Mouse (Mus musculus): ENCODE measurements around the gene Btn2a2.
A peak's percentile ranks its signal among the peaks of the same experiment; 100 is the strongest.

The Btn2a2 gene

DNA sequence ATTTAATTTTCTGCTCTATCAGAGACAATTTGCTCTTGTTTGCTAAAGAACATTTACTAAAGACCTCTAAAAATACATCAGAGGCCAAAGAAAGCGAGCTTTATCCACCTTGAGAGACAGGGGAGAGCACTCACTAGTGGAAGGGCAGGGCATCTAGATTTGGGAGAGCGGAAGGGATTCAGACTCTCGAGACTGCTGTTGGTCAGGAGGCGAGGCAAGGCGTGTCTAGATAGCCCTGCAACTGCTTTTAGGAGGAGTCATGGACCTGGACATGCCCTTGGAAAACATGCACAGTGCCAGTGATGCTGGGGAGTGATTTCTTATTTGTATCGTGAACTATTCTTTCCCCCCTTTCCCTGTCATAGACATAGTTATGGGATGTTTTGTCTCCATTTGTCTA is 6.9 kb upstream of the Btn2a2 start:
- DNase-seq: no peak

GRCm38 (mm10) chr13:23491990-23492389 is 3.3 kb upstream of the Btn2a2 start:
- DNase-seq: no peak

DNA sequence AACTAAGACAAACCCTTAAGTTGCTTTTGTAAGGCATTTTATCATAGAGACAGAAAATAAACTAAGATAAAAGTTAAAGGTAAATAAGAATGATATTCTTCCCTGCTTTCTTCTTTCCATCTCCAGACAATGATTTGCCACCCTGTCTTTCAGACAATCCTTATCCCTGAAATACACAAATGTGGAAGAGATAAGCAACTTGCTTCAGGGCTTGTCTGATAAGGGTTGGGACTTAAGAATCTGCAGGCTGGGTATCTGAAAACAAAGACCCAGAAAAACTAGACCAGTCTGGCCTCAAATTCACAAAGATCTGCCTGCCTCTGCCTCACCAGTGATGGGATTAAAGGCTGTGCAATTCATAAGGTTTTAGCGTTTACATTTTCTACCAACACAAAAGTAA is 2.6 kb upstream of the Btn2a2 start:
- DNase-seq: no peak

GRCm38 (mm10) chr13:23490863-23491262 is 2.2 kb upstream of the Btn2a2 start:
- DNase-seq: no peak

GRCm38 (mm10) chr13:23485271-23485670 is 3.4 kb downstream of the Btn2a2 start:
- DNase-seq: peak; percentile 63

DNA sequence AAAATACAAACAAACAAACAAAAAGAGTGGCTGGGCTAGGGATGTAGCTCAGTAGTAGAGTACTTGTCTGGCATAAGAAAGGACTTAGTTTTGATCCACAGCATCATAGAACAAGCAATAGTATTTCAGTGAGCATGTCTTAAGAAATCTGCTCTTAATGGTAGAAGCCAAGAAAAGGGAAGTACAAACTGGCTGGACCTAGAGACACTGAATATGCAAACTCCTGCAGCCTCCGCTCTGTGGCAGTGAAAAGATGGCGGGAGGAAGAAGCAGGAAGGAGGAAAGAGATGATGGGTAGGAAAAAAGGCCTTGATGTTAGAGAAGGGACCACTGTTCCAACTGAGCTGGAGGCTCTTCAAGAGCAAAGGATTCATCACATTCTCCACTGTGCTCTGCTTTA is 5.5 kb downstream of the Btn2a2 start:
- peak; percentile 46 for DNase-seq

GRCm38 (mm10) chr13:23475658-23476057 is 13.0 kb downstream of the Btn2a2 start:
- peak; percentile 84 for DNase-seq

GRCm38 (mm10) chr13:23466911-23467310 is 21.7 kb downstream of the Btn2a2 start:
- peak; percentile 94 for DNase-seq

DNA sequence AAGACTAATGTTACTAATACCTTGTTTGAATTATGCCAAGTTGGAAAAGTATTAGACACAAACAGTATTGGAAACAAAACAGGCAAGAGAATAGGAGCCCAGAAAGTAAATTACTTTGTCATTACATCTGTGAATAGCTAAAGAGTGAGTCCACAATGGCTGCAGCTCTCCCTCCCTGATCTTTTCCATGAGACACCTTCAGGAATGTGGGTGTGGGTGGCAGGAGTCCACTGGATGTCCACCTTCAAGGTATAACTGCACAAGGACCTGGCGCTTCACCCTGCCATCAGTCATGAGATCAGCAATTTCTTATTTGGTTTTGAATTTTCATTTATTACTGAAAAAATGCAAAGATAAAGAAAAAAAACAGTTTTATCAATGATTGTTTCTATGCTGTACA is 22.4 kb downstream of the Btn2a2 start:
- peak; percentile 59 for DNase-seq

GRCm38 (mm10) chr13:23465600-23466109 is 23.0 kb downstream of the Btn2a2 start, which contains the start of gene Btn1a1:
Gene Btn1a1, minus strand, starts transcription at chr13:23465901.
- DNase-seq: peak; percentile 55

DNA sequence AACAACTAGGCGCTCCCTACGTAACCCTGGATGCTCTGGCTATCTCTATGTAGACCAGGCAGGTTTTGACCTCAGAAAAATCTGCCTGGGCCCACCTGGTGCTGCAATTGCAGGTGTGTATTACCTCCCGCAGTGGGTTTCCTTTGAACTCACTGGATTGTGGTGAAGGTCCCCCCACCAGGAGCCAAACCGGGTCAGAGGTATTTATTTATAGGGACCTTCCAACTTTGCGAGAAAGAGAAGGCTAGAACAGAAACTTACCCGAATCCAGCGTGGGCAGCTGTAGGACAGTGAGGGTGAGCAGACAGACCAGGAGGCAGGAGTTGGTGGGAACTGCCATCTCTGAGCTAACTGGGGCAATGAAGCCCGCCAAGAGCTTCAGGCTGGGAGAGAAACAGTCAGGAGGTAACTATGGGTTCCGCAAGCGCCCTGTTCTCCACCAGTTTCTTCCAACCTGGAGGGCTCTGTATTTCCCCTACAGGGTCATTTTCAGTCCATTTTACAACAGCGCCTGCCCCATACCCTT is 23.8 kb downstream of the Btn2a2 start:
- DNase-seq: peak; percentile 82

DNA sequence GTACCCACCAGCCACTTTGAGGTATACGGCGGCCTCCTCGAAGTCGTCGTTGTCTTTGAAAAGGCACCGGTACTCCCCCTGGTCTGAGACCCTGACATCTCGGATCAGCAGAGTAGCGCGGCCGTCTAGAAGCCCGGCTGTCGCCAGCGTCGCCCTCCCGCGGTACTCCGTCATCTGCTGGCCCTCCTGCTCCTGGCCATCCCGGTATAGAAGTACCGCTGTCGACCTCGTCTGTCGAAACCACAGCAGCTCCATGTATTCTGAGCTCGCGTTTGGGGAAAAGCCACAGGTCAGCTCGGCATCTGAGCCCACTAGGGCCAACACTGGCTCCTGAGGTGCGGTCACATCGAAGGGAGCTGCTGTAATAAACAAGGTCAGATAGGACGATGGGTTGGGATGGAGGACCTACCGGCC is 24.4 kb downstream of the Btn2a2 start:
- DNase-seq: peak; percentile 92

- DNase-seq: peak; percentile 91
Measured at GRCm38 (mm10) chr13:23463381-23464223, 25.1 kb downstream of the Btn2a2 start.

DNA sequence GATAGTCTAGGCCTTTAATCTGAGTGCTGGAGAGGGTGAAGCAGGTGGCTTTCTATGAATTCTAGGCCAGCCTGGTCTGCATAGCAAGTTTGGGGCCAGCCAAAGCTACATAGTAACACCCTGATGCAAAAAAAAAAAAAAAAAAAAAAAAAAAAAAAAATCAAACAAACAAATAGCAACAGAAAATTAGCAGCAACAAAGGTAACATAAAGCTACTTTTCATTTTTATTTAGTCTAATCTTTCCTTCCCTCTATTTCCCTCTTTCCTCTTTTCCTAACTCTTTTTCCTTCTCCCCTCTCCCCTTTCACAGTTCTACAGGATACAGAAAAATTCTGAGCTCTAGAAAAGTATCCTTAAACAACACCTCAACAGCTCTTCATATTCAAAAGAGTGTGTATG is 26.0 kb downstream of the Btn2a2 start:
- DNase-seq: no peak

DNA sequence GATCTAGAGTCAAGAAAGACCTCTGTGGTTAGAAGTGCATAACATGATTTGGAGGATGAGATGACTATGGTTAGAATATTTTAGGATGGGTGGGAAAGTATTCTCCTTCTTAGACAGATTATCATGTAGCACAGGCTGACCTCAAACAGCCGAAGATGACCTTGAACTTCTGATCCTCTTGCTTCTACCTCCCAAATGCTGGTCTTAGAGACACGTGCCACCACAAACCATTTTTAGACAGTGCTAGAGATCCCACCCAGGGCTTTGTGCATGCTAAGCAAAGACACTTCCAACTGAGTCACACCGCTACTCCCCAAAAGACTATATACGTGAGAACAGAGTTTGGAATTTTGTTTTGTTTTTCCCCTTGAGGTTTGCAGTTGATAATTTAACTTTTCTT is 26.6 kb downstream of the Btn2a2 start:
- DNase-seq: peak; percentile 12

- peak; percentile 68 for DNase-seq
Measured at GRCm38 (mm10) chr13:23459264-23459846, 29.3 kb downstream of the Btn2a2 start.

- peak; percentile 89 for DNase-seq
Measured at GRCm38 (mm10) chr13:23453926-23454325, 34.7 kb downstream of the Btn2a2 start.

DNA sequence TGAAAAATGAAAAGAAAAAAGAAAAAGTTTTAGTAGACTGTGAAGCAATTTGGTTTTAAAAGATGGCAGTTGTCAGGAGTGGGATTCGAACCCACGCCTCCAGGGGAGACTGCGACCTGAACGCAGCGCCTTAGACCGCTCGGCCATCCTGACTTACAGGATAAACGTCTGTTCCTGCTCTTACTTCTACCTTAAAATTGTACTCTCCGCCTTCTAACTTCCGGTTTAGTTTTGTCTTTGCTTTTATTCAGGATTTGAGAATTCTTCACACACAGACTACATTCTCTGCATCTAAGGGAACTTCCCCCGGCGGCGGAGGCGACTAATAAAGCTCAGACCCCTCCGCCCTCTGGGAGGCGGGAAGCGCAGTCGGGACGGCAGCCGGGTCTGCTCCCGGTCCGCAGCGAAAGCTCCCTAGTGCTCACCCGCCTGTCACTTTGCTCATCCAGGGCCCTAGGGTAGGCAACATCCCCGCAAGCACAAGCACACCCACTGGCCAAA is 35.2 kb downstream of the Btn2a2 start:
- peak; percentile 98 for DNase-seq

GRCm38 (mm10) chr13:23450398-23450797 is 38.3 kb downstream of the Btn2a2 start:
- peak; percentile 97 for DNase-seq

GRCm38 (mm10) chr13:23449235-23450095 is 39.2 kb downstream of the Btn2a2 start:
- peak; percentile 96 for DNase-seq

GRCm38 (mm10) chr13:23448758-23449157 is 39.9 kb downstream of the Btn2a2 start:
- DNase-seq: peak; percentile 80

DNA sequence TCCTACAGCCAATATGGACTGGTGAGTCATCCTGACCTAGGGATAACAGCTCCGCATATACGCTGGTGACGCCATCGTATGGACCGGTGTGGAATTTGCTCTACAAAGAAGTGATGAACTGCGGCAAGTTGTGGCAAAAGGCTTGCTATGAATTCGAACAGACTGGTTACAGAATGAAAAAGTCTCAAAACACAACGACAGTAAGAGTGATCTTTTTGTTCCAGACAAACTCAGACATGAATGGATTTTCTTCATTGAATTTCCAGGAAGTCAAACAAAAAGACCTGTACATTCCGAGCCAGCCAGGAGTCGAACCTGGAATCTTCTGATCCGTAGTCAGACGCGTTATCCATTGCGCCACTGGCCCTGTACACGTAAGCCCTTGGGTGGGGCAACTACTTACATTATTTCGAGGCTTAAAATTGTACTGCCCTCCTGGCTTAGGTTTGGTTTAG is 42.1 kb downstream of the Btn2a2 start:
- DNase-seq: peak; percentile 97

Data from heart, adult 11 months (tissue).